Mouse (Mus musculus) hindbrain, postnatal 0 days (tissue): Measurements from ENCODE around the gene Dusp22. TPM values are rescaled to one million over a fixed set of nuclear protein-coding genes. Genes with fewer than 3 reads are reported as not detected.

ENCODE experiments used
- ATAC-seq: fragments of 200-750 bp; cut with Nextera tagmentation; 2 replicates; pipeline ENCODE4 v1.8.0; 2017; ENCODE audit warnings: mild to moderate bottlenecking, moderate TSS enrichment, moderate library complexity
- DNase-seq: peaks from one replicate; pipeline ENCODE4 v3.0.0-alpha.2; 2015; ENCODE audit warnings: low spot score
- H3K27ac ChIP-seq: fragments of 300-500 bp; sonication (generic); 2 replicates; pipeline ENCODE4 v1.5.1; 2014; ENCODE audit warnings: mild to moderate bottlenecking
- H3K27me3 ChIP-seq: fragments of 300-500 bp; sonication (generic); 2 replicates; pipeline ENCODE4 v1.6.1; 2014; ENCODE audit warnings: low read length, mixed read lengths; ENCODE audit not compliant: insufficient read depth
- H3K36me3 ChIP-seq: fragments of 300-500 bp; sonication (generic); 2 replicates; pipeline ENCODE4 v1.6.1; 2014; ENCODE audit warnings: low read length, mixed read lengths; ENCODE audit not compliant: insufficient read depth
- H3K4me1 ChIP-seq: fragments of 300-500 bp; sonication (generic); 2 replicates; pipeline ENCODE4 v1.6.1; 2014; ENCODE audit warnings: antibody characterized with exemption, low read length, mixed read lengths; ENCODE audit not compliant: insufficient read depth
- H3K4me2 ChIP-seq: fragments of 300-500 bp; sonication (generic); 2 replicates; pipeline ENCODE4 v1.6.1; 2014; ENCODE audit warnings: low read depth, mild to moderate bottlenecking, low read length, moderate library complexity, mixed read lengths
- H3K4me3 ChIP-seq: fragments of 300-500 bp; sonication (generic); 2 replicates; pipeline ENCODE4 v1.5.1; 2014; ENCODE audit warnings: low read length
- H3K9ac ChIP-seq: fragments of 300-500 bp; sonication (generic); replicated peaks from 2 replicates; pipeline ENCODE4 v1.6.1; 2014; ENCODE audit warnings: mild to moderate bottlenecking, low read length, moderate library complexity, mixed read lengths
- H3K9me3 ChIP-seq: fragments of 300-500 bp; sonication (generic); 2 replicates; pipeline ENCODE4 v1.6.1; 2016; ENCODE audit warnings: low read length, mixed read lengths
- CTCF ChIP-seq: IDR thresholded peaks from 2 replicates; pipeline ENCODE4 v1.5.1; 2016; ENCODE audit warnings: antibody characterized with exemption, control low read depth, low read depth
- WGBS: fragments of 180-500 bp; shearing (Covaris S2); extraction: QIAGEN DNeasy Blood & Tissue Kit; methylation state at CpG from one replicate; pipeline ENCODE4 v1.1.7; 2014; 5-methylcytosine and 5-hydroxymethylcytosine counted together
- polyA plus RNA-seq: library from polyadenylated mRNA; unstranded; fragments of >200 nt; fragmentation: Nextera tagmentation; extraction: Ambion mirVana; gene quantifications from 2 replicates; pipeline ENCODE4 v1.2.1, GENCODE M21; 2015
- total RNA-seq: library from RNA; depleted of rRNA; stranded (reverse); fragments of >200 nt; gene quantifications from 2 replicates; pipeline ENCODE4 v1.2.3, GENCODE M21; 2014

Gene Dusp22
- total and polyA plus RNA-seq, 2 experiments from 2014 or later: 17.2 to 30.1 TPM

DNA sequence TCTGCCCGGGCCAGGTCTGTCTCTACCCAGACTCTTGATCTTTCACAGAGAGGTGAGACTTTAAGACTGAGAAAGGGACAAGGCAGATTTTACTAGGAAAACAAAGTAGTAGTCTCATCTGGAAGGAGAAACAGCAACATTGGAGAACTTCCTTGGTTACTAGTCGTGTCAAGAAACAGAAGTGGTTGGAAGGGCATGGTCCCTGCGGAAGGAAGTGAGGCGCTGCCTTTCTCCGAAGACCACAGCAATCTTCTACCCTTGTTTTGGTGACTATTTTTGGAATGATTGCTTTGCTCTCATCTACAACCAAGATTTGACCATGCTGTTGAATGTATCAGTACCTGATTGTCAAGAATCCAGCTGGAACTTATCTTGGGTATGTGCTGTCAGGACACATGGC lies 38.1 kb downstream of the Dusp22 start:
- WGBS: 93% methylated on average over 5 of the region's 5 CpGs

DNA sequence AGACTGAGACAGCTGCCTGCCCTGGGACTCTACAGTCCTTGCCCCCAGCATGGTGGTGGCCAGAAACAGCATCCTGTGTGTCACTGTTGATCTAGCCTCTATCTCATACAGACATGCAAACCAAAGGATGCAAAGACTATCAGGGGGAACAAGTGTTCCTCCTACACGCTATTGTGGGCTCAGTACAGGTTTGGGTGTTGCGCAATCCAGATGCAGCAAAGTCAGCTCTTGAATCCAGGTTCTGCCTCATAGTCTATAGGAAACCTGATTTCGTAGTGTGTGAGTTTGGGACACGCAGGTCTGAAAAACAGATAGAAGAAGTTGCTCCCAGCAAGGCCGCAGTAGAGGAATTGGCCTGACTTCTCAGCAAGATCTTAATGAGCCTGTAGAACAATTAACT lies 42.9 kb downstream of the Dusp22 start:
- TF ChIP-seq CTCF: no peak
- no peaks in the 10 kb centered on the region for H3K27me3 ChIP-seq
- DNase-seq (no peak), ATAC-seq (no peak)
- no peak overlapping the region for H3K4me2 ChIP-seq
- 98% methylated on average over 5 of the region's 5 CpGs for WGBS
- no peak overlapping the region for H3K4me3 ChIP-seq
- 0 out of 2 replicates have a peak, but pooled peaks cover 4% of the 10 kb centered on the region for H3K36me3 ChIP-seq
- no peak overlapping the region for H3K9ac ChIP-seq
- no peaks in the 10 kb centered on the region for H3K4me1 ChIP-seq
- no peak overlapping the region for H3K27ac ChIP-seq
- H3K9me3 ChIP-seq: no peaks in the 10 kb centered on the region

More for the DNA sequence above, 38.1 kb downstream of the Dusp22 start:
- H3K9me3 ChIP-seq: no peaks in the 10 kb centered on the region
- H3K4me2 ChIP-seq: no peak overlapping the region
- DNase-seq (no peak), ATAC-seq (no peak)
- no peaks in the 10 kb centered on the region for H3K4me1 ChIP-seq
- H3K36me3 ChIP-seq: peaks cover 12% of the 10 kb centered on the region; the same call in 1 of the 2 replicates
- no peak overlapping the region for H3K4me3 ChIP-seq
- H3K9ac ChIP-seq: no peak overlapping the region
- H3K27me3 ChIP-seq: no peaks in the 10 kb centered on the region
- H3K27ac ChIP-seq: no peak overlapping the region
- no peak for TF ChIP-seq CTCF

DNA sequence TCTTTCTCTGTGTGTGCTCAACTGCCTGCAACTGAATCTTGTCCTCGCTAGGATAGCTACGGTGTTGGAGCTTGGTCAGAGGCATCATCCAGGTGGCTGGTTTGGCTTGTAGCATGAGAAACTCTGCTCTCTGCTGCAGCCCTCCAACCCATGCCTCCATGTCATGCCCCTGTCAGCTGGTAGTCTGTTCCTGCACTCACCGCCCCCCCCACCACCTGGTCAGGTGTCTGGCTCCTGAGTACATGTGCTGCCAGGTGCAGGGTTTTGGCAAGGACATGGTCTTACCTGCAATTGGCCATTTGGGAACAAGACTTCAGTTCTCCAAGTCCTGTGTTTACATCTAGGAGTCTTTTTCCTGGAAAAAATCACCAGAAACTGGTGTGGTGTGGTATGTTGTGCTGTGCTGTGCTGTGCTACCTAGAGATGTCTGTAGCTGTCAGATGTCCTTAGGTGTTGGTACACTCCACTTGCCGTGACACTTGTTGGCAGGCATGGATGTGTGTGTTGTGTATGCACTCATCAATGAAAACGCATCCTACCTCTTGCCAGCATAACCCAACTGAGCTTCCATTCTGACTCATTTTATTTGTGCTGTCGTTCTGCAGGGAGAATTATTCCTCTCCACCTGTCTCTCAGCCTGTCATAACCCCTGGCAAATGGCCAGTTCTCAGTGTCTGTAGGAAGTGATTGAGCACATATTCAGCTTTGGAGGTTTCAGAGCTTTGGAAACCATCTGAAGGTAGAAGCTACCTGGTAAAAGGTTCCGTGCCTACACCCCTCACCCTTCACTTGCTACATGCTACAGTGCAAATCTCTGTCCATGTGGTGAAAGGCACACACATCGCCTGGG lies 44.7 kb downstream of the Dusp22 start:
- H3K9ac ChIP-seq: no peak overlapping the region
- no peak for TF ChIP-seq CTCF
- peak; percentile 21 for DNase-seq
- no peaks in the 10 kb centered on the region for H3K27me3 ChIP-seq
- ATAC-seq: peak; percentile 54
- no peak overlapping the region for H3K4me3 ChIP-seq
- no peaks in the 10 kb centered on the region for H3K4me1 ChIP-seq
- 89% methylated on average over 8 of the region's 8 CpGs for WGBS
- H3K9me3 ChIP-seq: no peaks in the 10 kb centered on the region
- peaks cover 6% of the 10 kb centered on the region; the same call in 1 of the 2 replicates for H3K36me3 ChIP-seq
- H3K27ac ChIP-seq: no peak overlapping the region
- no peak overlapping the region for H3K4me2 ChIP-seq

DNA sequence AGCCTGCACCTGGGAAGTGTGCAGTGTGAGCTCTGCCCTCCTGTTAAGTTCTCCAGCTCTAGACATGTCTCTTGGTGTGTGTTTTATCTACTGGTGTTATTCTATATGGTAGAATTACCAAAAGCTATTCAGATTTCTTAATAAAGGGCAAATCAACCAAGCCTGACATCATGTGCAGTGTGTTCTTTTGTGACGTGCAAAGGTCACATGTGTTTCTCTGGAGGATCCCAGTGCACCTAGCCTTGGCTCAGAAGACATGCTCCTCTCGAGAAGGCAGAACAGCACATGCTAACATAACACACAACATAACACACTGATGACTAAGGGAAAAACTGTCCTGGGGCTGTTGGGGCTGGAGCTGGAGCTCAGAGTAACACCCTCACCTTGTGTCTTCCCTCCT lies 51.3 kb downstream of the Dusp22 start:
- no peaks in the 10 kb centered on the region for H3K27me3 ChIP-seq
- no peak overlapping the region for H3K4me2 ChIP-seq
- ATAC-seq (no peak), DNase-seq (no peak)
- peaks cover 12% of the 10 kb centered on the region; the same call in 1 of the 2 replicates for H3K36me3 ChIP-seq
- H3K4me3 ChIP-seq: no peak overlapping the region
- H3K9ac ChIP-seq: no peak overlapping the region
- H3K4me1 ChIP-seq: no peaks in the 10 kb centered on the region
- TF ChIP-seq CTCF: no peak
- no peaks in the 10 kb centered on the region for H3K9me3 ChIP-seq
- 87% methylated on average over 2 of the region's 2 CpGs for WGBS
- H3K27ac ChIP-seq: no peak overlapping the region

DNA sequence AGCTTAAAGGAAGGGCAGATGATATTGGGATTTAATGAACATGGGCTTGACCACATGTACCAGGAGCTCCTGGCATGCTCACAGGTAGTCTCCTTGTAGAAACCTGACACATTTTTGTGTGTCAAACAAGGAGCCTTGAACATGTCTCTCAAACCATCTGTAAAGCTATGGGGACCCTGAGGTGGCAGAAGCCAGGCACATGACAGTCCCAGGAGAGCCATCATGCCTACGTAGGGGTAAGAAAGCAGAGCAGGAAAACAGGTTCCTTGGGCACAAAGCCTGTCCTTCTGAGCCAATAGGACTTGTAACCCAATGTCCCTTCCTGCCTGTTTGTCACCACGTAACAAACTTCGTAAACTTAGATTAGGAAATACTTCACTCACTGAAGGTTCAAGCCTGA lies 51.9 kb downstream of the Dusp22 start:
- peaks cover 12% of the 10 kb centered on the region; the same call in 1 of the 2 replicates for H3K36me3 ChIP-seq
- H3K9ac ChIP-seq: no peak overlapping the region
- no peaks in the 10 kb centered on the region for H3K9me3 ChIP-seq
- H3K4me3 ChIP-seq: no peak overlapping the region
- H3K27ac ChIP-seq: no peak overlapping the region
- DNase-seq: no peak
- no peak for TF ChIP-seq CTCF
- no peaks in the 10 kb centered on the region for H3K4me1 ChIP-seq
- no peaks in the 10 kb centered on the region for H3K27me3 ChIP-seq
- no peak overlapping the region for H3K4me2 ChIP-seq
- no peak for ATAC-seq
- WGBS: 94% methylated on average over 3 of the region's 3 CpGs

DNA sequence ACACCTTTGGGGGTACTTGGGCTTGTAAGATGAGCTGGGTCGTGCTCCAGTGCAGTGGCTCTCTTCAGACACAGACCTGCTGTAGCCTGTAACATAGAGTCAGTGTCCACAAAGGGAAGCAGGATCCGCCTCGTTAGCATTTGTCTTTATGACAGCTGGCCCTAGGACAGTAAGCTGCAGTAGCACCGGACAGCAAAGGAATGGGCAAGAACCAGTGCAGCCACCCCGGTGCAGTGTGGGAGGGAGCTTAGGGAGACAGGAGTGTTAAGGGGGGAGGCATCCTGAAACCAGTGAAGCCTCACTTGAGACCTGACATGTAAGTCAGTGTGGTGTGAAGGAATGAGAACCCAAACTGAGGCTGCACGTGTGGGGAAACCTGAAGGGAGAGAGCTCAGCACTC lies 52.5 kb downstream of the Dusp22 start:
- WGBS: 77% methylated on average over 6 of the region's 6 CpGs

DNA sequence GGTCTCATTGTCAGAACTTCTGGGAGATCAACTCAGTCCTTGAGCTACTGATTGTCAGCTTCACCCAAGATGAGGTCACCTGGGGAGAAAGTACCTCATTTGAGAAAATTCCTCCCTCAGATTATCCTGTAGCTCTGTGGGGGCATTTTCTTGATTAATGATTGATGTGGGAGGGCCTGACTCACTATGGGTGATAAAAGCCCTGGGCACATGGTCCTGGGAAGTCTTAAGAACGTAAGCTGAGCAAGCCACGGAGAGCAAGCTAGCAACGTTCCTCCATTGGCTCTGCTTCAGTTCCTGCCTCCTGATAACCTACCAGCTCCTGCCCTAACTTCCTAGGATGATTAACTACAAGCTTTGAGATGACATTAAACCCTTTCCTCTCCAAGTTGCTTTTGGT lies 53.8 kb downstream of the Dusp22 start:
- ATAC-seq (no peak), DNase-seq (no peak)
- Histone ChIP-seq H3K9me3 (no peaks in the 10 kb centered on the region), H3K4me1 (no peaks in the 10 kb centered on the region), H3K27ac (no peak overlapping the region), H3K27me3 (no peaks in the 10 kb centered on the region), H3K9ac (no peak overlapping the region), H3K4me2 (no peak overlapping the region), H3K4me3 (no peak overlapping the region), H3K36me3 (peaks cover 12% of the 10 kb centered on the region; the same call in 1 of the 2 replicates)
- TF ChIP-seq CTCF: no peak
- WGBS: 85% methylated on average over 3 of the region's 3 CpGs

More for the DNA sequence above, 52.5 kb downstream of the Dusp22 start:
- Histone ChIP-seq H3K27me3 (no peaks in the 10 kb centered on the region), H3K4me1 (no peaks in the 10 kb centered on the region), H3K9ac (no peak overlapping the region), H3K4me2 (no peak overlapping the region), H3K4me3 (no peak overlapping the region), H3K36me3 (peaks cover 12% of the 10 kb centered on the region; the same call in 1 of the 2 replicates), H3K9me3 (no peaks in the 10 kb centered on the region), H3K27ac (no peak overlapping the region)
- TF ChIP-seq CTCF: no peak
- peak; percentile 28; the same call in 1 of the 2 replicates for ATAC-seq
- DNase-seq: no peak
